Mouse (Mus musculus) liver, adult 2 months (tissue): ENCODE data around the gene Nme7.

ENCODE experiments used
- CTCF ChIP-seq: fragments of 200-500 bp; IDR thresholded peaks from 2 replicates; pipeline ENCODE4 v1.5.1; 2011; ENCODE audit warnings: low read depth, low read length, control low read depth
- POLR2A ChIP-seq: fragments of 200-500 bp; IDR thresholded peaks from 2 replicates; pipeline ENCODE4 v1.6.1; 2011; ENCODE audit warnings: low read length, control low read depth; ENCODE audit not compliant: insufficient read depth; ENCODE audit errors: extremely low read depth

- TF ChIP-seq POLR2A = no peak
- TF ChIP-seq CTCF = peak; percentile 65
Observed at GRCm38 (mm10) chr1:164342161-164342560, 38.2 kb downstream of the Nme7 start.
